Mouse (Mus musculus) layer of hippocampus, adult 2 months (tissue): ENCODE measurements around the gene Naaladl2. TPM values are rescaled to one million over a fixed set of nuclear protein-coding genes. Genes with fewer than 3 reads are reported as not detected.

Source experiments
- DNase-seq, 2 experiments: peaks; one replicate each; pipeline ENCODE4 v3.0.0; 2022; ENCODE audit warnings: low spot score in 2 of 2
- H3K27ac ChIP-seq: fragments of 200-600 bp; 2 replicates; pipeline ENCODE4 v1.8.1; 2022
- H3K4me3 ChIP-seq: fragments of 200-600 bp; 2 replicates; pipeline ENCODE4 v1.8.1; 2022; ENCODE audit warnings: mild to moderate bottlenecking
- CTCF ChIP-seq: fragments of 200-600 bp; conservative IDR thresholded peaks from 2 replicates; pipeline ENCODE4 v1.8.1; 2022; ENCODE audit warnings: antibody characterized with exemption, mild to moderate bottlenecking, moderate library complexity
- total RNA-seq, 2 experiments: library from RNA; stranded (reverse); gene quantifications; 2 replicates each; pipeline ENCODE4 v1.2.3; 2021

Gene Naaladl2
- total RNA-seq, 2 experiments from 2014 or later = 2.2 to 2.5 TPM

DNA sequence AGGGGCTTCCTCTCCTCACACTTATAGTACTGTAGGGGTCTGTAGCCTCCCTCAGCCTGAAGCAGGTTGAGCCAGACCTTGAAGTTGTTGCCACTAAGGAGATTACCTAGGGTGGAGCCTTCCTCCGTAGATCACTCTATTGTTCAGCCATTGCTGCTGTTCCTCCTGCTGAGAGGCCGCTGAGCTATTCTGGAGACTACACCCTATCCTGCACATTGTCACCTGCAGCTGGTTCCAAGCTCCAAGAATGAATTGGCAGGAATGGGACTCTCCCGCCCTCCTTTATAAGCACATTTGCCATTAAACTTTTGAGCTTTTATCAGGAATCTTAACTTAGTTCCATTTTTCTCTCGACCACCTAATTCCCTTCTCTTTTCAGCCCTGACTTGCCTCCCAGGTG lies 1064.3 kb downstream of the Naaladl2 start:
- DNase-seq = no peak
- TF ChIP-seq CTCF = no peak
- Histone ChIP-seq H3K27ac (no peak overlapping the region), H3K4me3 (no peak overlapping the region)

DNA sequence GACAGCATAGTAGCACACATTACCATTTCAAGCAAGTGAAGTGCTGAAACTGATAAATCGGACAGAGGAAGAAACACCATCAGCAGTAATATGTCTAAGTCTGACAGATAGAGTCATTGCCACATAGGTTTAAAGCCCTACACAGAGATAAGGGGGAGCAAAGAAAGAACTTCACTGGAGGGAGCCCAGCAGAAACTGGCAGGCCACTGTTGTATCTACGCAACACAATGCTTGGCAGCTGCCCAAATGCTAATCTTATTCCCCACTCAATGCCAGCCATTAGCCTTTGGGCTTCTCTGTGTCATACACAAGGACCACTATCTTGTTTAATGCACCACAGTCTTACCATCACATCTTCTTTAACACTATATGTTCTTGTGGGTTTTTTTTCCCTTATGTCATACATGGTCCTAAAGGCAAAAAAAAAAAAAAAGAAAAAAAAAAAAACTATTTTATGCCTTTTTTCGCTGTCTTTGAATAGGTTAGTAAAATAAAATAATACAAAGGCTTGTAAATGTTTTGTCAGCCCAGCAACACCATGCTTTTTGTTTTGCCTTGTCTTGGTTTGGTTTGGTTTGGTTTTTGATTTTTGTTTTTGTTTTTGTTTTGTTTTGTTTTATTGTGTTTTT lies 1072.8 kb downstream of the Naaladl2 start:
- no peak overlapping the region for H3K27ac ChIP-seq
- DNase-seq = peak; percentile 4 to 16
- no peak overlapping the region for H3K4me3 ChIP-seq
- no peak for TF ChIP-seq CTCF

DNA sequence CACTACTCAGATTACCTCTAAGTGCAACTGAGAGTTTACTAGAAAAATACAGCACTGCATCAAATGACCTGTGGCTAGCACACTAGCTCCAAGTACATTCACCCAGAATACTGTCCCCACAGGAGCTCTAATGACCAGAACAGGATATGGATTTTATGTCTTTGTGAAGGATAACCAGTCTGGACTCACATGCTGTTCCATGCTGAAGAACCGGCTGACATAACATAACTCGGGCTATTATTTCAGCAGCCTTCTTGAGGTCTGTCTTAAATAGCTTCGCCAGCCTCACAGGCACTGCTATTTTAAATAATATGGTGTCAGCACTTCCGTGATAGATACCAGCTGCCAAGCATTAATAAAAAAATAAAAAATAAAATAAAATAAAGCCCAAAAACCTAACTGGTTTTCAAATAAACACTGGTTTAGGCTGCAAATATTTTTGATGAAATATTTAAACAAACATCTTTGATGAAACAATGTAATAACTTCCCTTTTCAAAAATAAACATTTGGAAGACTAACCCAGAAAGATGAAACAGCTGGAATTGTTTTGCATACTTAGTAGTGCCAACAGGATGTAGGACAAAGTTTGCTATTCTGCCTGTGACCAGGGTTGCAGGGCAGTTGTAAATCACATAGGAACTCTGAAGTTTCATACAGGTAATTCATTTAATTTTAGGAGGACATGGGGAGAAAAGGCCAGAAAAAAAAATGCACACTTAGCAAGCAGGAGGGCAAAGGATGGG lies 1073.5 kb downstream of the Naaladl2 start:
- H3K27ac ChIP-seq = no peak overlapping the region
- DNase-seq = no peak

DNA sequence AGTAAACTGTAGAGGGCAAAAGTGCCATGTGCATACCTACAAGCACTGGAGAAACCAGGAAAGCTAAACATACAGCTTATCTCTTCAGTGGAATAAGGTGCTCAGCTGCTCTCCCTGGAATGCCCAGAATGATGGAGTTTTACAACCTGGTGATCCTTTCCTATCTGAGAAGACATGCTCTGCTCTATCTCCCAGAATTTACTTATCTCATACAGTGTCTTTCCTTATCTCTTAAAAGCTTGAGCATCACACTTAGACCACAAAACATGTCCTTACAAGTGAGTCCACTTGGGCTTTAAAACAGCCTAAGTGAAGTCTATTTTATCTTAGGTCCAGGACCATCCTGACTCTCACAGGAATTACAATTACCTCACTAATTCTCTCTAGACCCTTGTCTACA lies 1095.8 kb downstream of the Naaladl2 start:
- DNase-seq = no peak
- Histone ChIP-seq H3K27ac (no peak overlapping the region), H3K4me3 (no peak overlapping the region)
- TF ChIP-seq CTCF = no peak

More for the DNA sequence above, 1073.5 kb downstream of the Naaladl2 start:
- TF ChIP-seq CTCF = no peak
- no peak overlapping the region for H3K4me3 ChIP-seq

- Histone ChIP-seq H3K27ac (no peak overlapping the region), H3K4me3 (no peak overlapping the region)
- TF ChIP-seq CTCF = no peak
- DNase-seq = no peak
Observed at GRCm38 (mm10) chr3:24001741-24002140, 1142.3 kb downstream of the Naaladl2 start.

DNA sequence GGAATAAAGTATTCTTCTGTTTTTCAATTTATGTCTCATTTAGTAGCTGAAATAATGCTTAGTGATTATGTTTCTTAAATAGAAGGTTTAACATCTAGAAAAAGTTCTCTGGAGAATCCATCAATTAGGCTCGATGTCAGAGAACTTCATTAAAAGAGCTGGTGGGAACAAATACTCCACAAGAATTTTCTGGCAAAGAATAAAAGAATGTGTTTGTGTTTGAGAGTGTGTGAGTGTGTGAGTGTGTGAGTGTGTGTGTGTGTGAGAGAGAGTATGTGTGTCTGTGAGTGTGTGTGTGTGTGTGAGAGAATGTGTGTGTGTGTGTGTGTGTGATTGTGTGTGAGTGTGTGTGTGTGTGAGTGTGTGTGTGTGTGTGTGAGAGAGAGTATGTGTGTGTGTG lies 1170.3 kb downstream of the Naaladl2 start:
- DNase-seq = no peak
- Histone ChIP-seq H3K4me3 (no peak overlapping the region), H3K27ac (no peak overlapping the region)
- no peak for TF ChIP-seq CTCF

GRCm38 (mm10) chr3:23972747-23973667 lies 1171.1 kb downstream of the Naaladl2 start:
- no peak for TF ChIP-seq CTCF
- Histone ChIP-seq H3K4me3 (no peak overlapping the region), H3K27ac (no peak overlapping the region)
- DNase-seq = peak in 1 of 2 experiments; percentile 32

DNA sequence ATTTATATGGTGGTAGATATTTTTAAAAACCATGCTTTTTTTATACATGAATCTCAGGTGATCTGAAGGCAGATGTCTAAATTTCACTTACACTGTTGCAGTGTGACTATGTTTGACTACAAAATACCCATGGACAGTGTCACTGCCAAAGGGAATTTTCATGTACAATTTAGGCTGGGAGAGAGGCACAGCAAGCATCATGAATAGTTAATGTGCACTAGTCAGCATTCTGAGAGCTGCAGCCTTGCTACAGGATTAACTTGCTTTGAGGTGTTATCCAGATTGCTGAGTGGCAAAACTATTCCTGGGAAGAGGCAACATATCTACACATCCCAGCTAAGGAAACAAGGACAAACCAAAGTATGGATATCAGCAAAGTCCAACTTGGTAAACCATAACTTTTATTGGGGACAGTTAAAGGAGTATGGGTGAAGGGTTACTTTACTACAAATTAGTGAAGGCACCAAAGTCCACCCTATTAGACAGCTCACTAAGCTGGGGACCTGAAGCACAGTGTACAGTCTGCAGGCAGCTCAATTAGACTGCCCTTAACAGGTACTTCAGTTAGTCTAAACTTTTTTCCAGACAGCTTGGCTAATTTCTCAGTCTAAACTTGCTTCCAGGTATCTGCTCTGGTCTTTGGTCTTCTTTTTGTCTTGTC lies 1181.0 kb downstream of the Naaladl2 start:
- no peak overlapping the region for H3K4me3 ChIP-seq
- DNase-seq = no peak
- no peak overlapping the region for H3K27ac ChIP-seq
- no peak for TF ChIP-seq CTCF

DNA sequence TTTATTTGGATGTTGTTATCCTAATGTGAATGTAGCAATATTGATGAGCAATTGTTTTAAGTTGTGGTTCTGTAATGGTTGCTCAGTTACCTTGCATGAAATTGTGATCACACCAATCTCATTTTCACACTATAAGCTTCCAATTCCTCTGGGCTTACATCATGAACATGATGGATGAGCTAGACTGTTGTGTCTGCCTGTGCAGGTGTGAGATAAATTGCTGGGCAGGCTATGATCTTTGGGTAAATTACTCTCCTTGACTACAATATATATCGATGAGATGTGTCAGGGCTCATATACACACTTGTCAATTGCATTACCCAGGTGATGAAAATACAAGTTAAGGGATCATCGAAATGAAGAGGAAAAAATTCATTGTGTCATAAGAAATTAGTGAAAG lies 1197.9 kb downstream of the Naaladl2 start:
- no peak for TF ChIP-seq CTCF
- DNase-seq = no peak
- Histone ChIP-seq H3K27ac (no peak overlapping the region), H3K4me3 (no peak overlapping the region)

GRCm38 (mm10) chr3:23937299-23937698 lies 1206.8 kb downstream of the Naaladl2 start:
- no peak for TF ChIP-seq CTCF
- Histone ChIP-seq H3K27ac (no peak overlapping the region), H3K4me3 (0 out of 2 replicates have a peak overlapping the region, but pooled peaks have one; percentile 17)
- DNase-seq = no peak

DNA sequence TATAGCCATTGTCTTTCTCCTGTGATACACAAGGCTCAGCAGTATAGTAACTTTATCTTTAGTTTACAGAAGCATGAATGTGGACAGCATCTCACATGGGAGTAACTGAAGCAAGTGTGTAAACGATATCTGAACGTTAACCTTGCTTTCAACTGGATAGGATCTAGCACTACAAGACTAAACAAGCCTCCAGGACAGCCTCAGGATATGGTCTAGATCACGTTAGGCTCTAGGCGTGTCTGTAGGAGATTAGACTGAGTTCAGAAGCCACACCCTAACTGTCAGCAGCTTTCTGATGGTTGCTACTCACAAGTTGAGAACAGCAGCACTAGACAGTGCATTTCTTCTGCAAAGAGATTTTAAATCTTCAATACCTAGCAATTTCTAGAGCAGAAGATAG lies 1216.0 kb downstream of the Naaladl2 start:
- TF ChIP-seq CTCF = no peak
- H3K4me3 ChIP-seq = no peak overlapping the region
- DNase-seq = no peak
- no peak overlapping the region for H3K27ac ChIP-seq

DNA sequence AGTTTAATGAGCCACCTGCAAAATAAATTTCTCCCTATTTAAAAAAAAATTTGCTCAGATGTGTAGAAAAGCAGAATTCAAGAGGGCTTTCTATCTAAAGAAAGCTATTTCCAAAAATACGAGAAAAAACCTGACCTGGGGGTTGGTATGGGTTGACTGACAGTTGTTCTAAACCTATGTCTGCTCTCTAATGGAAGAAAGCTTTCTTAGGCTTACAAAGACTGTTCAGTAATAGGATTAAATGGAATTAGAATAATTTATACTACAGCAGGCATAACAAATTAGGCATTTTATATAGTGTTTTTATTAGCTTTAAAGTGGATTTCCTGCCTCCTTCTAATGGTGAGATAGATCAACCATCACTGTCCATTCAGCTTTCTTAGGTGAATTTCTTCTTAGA lies 1236.4 kb downstream of the Naaladl2 start:
- H3K27ac ChIP-seq = no peak overlapping the region
- TF ChIP-seq CTCF = no peak
- no peak for DNase-seq
- no peak overlapping the region for H3K4me3 ChIP-seq

DNA sequence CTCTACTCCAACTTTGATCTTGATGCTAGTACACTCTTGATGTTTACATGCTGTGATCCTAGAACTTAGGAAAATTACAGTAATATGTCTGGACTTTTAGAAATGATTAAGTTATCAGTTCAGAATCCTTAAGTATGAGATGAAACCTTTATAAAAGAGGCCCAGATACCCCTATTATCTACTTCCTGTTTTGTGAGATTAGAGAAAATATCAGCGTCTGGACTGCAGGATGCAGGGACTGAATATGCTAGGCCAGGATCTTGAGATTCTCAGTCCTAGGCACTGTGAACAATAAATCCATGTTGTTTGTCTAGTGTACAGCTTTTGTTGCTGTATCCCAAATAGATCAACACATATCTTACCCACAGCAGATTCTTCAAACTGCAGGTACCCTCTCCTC lies 1278.4 kb downstream of the Naaladl2 start:
- DNase-seq = no peak
- Histone ChIP-seq H3K27ac (no peak overlapping the region), H3K4me3 (no peak overlapping the region)
- no peak for TF ChIP-seq CTCF
